Mouse (Mus musculus) ovary, postnatal 14 days (tissue): ENCODE results near the gene Olfr1368.

ENCODE experiments used
- DNase-seq: peaks from one replicate; pipeline ENCODE4 v3.0.0; 2022; ENCODE audit warnings: low spot score

Gene Olfr1368

GRCm38 (mm10) chr13:21145767-21146166, at the start of gene Olfr1368:
TSS of gene Olfr1368 (minus strand) at chr13:21145867.
- no peak for DNase-seq

DNA sequence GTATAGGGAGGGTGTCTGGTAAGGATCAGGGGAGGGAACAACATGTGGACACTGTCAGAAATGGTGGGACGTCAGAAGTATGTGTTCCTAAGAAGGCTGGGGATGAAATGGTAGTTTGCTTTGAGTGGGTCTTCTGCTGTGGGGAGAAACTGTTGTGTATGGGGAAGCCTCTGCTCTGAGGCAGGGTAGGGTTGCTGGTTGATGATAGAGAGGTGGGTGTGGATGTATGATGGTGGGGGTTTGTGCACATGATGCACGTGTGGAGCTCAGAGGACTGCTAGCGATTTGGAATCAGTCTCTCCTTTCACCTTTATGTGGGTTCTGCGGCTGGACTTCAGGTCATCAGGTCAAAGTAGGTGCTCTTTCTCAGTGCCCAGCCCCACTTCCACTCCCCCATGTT, 39.9 kb upstream of the Olfr1368 start:
- no peak for DNase-seq

- no peak for DNase-seq
Observed at GRCm38 (mm10) chr13:21183661-21184060, 38.0 kb upstream of the Olfr1368 start.

DNA sequence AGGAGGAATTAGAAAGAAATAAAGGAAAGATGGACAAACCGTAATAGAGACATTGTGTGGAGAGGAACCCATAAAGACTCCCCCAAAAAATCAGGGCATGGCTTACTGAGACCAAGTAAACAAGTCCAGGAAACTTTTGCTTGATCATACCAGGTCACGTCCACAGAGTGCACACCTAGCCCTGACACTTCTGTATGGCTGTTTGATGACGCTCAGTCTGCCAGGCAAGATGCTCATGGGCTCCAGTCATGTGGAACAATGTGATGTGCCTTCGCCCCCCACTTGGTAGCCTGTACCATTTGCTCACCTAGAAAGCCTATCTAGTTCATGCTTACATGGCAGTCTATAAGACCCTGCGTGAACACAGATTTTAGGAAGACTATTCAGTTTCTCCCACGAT, 37.4 kb upstream of the Olfr1368 start:
- DNase-seq, result no peak

GRCm38 (mm10) chr13:21181996-21182395, 36.3 kb upstream of the Olfr1368 start:
- no peak for DNase-seq

- DNase-seq, result no peak
Observed at GRCm38 (mm10) chr13:21180551-21181530, 35.2 kb upstream of the Olfr1368 start.

DNA sequence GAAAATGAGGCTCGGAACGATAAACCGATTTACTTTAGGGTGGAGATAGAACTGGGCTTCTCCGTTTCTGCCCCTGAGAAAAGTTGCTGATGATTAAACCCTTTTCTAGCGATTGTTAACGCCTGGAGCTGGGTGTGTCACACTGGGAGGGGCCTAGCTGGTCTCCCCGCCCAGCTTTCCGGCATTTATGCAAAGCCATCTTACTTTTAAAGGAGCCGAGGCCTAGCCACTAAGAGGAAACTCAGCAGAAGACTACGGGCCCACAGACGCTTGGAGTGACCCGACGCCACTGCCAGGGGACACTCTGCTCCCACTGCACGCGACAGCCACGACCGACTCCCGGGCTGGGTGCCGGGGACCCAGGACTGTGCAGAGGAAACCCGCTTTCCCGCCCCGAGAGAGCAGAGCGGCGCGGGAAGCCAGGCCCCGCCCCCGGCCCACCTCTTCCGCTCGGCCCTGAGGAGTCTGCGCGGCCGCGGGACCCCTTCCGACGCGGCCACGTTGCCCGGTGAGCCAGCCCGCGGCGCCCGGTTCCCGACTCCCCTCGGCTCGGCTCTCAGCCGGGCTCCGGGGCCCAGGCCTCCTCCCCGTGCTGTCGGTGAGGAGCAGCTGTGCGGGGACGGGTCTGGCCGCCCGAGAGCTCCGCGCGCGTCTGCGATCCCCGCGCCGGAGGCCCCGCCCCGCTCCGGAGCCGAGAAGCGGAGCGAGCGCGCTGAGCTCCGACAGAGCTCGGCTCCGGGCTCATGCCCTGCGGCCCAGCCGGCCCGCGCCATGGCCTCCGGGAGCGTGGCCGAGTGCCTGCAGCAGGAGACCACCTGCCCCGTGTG, 34.3 kb upstream of the Olfr1368 start:
- peak; percentile 68 for DNase-seq

DNA sequence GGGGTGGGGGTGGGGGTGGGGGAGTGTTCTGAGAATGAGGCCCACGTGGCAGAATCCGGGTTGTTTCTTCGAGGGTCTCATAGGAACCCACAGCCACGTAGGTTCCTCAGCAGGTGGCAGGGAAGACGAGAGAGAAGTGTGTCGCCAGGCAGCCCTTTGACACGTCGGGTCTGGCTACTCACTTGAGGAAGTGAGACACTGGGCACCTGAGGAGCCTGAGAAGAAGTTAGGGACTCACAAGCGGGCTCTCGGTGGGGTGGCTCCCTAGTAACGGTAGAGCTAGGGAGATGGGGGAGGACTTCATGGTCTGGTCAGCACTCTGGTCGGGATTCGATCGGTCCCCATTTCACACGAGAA, 33.7 kb upstream of the Olfr1368 start, which contains the start of gene Trim27:
TSS of gene Trim27 (plus strand) at position 79 of the 357 bp plus-strand sequence.
- DNase-seq, result peak; percentile 25

- no peak for DNase-seq
Observed at GRCm38 (mm10) chr13:21178364-21178763, 32.7 kb upstream of the Olfr1368 start.

DNA sequence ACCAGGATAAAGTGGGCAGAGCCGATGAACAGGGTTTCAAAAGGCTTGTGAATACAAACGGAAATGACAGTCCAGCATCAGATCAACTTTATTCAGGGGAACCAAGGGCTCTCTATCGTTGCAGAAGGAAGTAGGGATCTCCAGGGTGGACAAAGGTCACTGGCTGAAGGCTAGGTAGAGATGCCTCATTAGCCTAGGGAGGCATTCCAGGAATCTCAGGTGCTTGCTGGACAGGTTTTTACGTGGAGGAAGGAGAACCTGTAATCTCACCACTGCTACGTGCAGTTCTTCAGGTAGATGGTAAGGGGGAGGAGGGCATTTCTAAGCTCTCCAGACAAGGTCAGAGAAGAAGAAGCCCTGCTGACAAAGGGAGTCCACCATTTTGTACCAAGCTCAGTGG, 32.0 kb upstream of the Olfr1368 start:
- no peak for DNase-seq

DNA sequence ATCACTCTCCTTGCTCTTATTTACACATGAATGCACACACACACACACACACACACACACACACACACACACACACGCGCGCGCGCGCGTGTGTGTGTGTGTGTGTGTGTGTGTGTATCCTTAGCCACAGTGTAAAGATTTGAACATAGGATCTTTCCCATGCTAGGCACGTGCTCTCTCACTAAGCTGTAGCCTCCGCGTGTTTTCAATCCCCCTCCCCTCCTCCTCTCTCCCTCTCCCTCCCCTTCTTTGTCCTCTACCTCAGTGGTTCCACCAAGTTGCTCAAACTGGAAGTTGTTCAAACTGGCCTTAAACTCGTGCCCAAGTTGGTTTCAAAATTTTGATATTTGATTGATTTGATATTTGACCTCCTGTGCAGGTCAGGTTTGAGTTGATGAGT, 31.1 kb upstream of the Olfr1368 start:
- DNase-seq, result no peak

DNA sequence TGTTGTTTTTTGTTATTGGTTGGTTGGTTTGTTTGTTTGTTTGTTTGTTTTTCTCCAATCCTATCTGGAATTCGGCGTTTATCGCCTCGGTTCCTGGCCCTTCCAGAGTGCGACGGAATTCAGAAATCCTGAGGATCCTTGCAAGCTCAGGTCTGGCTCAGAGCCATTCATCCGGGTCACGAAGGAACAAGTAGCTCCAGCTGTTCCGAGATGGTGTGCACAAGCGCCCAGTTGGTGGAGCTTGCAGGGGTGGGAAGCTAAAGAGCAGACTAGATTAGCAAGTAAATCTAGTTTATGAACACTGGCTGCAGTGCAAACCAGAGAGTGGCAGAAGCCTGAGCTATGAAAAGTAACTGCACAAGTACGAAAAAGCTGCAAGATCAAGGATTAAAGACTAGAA, 27.4 kb upstream of the Olfr1368 start:
- peak; percentile 83 for DNase-seq

- DNase-seq, result peak; percentile 58
Observed at GRCm38 (mm10) chr13:21172241-21173027, 26.8 kb upstream of the Olfr1368 start.

- DNase-seq, result no peak
Observed at GRCm38 (mm10) chr13:21171600-21172150, 26.0 kb upstream of the Olfr1368 start.

DNA sequence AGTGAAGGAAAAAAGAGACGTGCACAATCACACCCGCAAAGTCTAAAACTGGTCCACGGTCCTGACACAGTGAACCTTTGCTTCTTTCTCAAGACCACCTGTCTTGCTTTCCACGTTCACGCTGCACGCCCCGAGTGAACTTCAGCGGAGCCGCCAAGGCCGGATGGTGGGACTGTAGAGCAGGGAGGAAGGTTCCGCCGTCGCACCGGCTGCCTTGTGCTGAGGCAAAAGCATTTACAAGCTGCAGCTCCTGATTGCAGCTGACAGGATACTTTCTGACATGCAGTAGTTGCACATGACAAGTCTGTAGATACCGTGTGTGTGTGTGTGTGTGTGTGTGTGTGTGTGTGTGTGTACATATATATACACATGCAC, 25.5 kb upstream of the Olfr1368 start:
- DNase-seq, result no peak

- no peak for DNase-seq
Observed at GRCm38 (mm10) chr13:21170431-21171155, 24.9 kb upstream of the Olfr1368 start.

GRCm38 (mm10) chr13:21169657-21170430, 24.2 kb upstream of the Olfr1368 start:
- DNase-seq, result peak; percentile 62

GRCm38 (mm10) chr13:21169121-21169656, 23.5 kb upstream of the Olfr1368 start:
- no peak for DNase-seq

DNA sequence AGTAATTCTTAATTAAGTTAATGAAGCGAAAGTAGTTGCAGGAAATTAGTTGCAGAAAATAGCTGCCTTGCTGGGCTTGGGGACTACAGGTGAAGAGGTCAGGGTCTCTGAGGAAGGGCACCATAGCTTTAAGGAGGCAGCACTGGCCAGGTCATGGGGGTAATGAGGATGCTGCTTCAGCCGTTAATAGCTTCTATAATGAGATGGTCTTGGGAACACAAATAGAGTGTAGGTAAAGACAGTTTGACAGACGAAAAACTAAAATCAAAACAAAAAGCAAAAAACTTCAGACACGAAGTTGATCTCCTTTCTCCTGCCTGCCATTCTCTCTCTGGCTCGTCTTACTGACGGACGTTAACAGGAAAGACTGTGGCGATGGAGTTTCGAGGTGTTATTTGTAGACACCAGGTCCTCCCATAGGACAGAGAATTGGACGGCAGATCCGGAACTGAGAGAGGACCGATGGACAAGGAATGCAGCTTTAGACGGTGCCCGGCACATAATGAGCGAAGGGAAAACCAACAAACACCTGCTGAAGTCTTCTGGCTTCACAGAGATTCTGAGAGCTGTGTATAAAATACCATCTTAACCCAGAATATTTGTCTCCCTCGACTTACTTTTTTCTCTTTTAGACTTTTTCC, 22.8 kb upstream of the Olfr1368 start:
- DNase-seq, result no peak
